Mouse (Mus musculus): ENCODE results near the gene Gm17617. TPM values are rescaled to one million over a fixed set of nuclear protein-coding genes. Genes with fewer than 3 reads are reported as not detected.

Gene Gm17617
- total RNA-seq, 2 experiments from 2014 or later, result not detected

DNA sequence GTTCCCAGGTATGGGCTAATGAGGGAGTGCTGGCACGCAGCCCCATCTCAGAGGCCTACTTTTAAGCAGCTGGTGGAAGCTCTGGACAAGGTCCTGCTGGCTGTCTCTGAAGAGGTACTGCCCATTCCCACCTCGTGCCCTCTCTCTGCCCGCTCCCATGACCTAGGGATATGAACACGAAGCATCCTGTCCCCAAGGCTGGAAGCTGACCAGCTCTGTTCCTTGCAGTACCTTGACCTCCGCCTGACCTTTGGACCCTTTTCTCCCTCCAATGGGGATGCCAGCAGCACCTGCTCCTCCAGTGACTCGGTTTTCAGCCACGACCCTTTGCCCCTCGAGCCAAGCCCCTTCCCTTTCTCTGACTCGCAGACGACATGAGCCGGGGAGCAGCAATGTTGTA is 34.5 kb upstream of the Gm17617 start:
- intact Hi-C loops (cut with DNase I), result loop anchor here (5.0 kb wide), 1 partner anchor 60 kb away; the partner anchor contains the start of gene Zfp346
- peak; percentile 62 for DNase-seq
- H3K27ac ChIP-seq, result peak overlapping the region; percentile 93

DNA sequence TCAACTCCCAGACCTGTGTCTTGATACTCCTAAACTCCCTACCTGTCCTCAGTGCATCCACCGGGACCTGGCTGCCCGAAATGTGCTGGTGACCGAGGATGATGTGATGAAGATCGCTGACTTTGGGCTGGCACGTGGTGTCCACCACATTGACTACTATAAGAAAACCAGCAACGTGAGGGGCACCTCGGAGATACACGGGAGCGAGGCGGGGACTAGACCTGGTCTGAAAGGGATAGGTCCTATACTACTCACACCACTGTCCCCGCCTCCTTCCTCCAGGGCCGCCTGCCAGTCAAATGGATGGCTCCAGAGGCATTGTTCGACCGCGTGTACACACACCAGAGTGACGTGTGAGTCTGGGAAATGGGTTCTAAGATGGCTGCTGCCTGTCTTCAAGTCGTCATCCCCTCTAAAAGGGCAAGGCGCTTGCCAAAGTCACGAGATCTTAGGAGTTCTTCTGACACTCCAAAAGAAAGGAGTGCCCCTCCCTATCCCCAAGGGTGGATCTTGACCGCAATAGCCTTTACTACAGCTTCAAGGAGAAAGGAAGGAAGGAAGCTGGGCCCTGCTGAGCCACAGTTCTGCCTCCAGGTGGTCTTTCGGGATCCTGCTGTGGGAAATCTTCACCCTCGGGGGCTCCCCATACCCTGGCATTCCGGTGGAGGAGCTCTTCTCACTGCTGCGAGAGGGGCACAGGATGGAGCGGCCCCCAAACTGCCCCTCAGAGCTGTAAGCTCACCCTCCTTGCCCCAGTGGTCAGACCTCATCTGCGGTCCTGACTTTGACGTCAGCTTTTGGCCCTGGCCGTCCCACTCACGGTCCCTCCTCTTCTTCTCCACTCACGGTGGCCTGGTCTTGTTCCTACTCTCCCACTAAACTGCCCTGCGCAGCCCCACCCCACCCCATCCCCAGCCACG is 33.7 kb upstream of the Gm17617 start:
- H3K27ac ChIP-seq, result peak overlapping the region; percentile 28; the same call in 1 of the 2 replicates
- no peak for TF ChIP-seq CTCF (IDR thresholded peaks at IDR 0.05)
- intact Hi-C loops (cut with DNase I), result loop anchor here (5.0 kb wide), 1 partner anchor 60 kb away; the partner anchor contains the start of gene Zfp346
- H3K4me3 ChIP-seq, result no peak overlapping the region; the same call in 1 of the 2 replicates
- no peak for DNase-seq

More for the DNA sequence above, 34.5 kb upstream of the Gm17617 start:
- peak overlapping the region; percentile 68 for H3K4me3 ChIP-seq
- no peak for TF ChIP-seq CTCF (IDR thresholded peaks at IDR 0.05)

DNA sequence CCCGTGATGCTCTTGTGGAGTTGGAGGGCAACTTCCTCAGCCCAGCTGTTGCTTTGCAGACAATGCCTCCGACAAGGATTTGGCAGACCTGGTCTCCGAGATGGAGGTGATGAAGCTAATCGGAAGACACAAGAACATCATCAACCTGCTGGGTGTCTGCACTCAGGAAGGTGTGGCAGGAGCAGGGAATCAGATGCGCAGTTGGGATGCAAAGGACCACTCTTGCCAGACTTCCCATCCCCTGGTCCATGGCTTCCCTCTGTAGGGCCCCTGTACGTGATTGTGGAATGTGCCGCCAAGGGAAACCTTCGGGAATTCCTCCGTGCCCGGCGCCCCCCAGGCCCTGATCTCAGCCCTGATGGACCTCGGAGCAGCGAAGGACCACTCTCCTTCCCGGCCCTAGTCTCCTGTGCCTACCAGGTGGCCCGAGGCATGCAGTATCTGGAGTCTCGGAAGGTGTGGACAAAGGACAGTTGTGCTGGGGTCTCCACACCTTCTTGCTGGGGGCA is 32.5 kb upstream of the Gm17617 start:
- DNase-seq, result no peak
- intact Hi-C loops (cut with DNase I), result loop anchor here (5.0 kb wide), 1 partner anchor 59 kb away; the partner anchor contains the start of gene Zfp346
- Histone ChIP-seq H3K27ac (no peak overlapping the region), H3K4me3 (no peak overlapping the region)
- TF ChIP-seq CTCF (IDR thresholded peaks at IDR 0.05), result no peak

DNA sequence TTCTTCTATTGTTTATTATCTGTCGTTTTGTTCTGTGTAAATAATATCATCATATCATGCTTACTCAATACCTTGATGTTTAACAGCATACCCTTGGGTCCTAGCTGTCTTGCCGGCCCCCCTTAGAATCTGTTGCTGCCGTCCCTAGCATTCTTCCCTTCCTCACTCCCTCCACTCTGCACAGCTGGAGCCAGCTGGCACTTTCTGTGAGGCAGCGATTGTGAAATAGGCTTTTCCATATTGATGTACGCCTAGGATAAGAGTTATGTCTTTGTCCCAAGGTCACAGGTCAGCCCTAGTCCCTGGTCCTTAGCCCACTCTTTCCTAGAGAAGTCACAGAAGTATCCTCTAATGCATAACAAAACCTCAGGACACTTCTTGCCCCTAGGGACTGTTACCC is 30.2 kb upstream of the Gm17617 start:
- Histone ChIP-seq H3K27ac (no peak overlapping the region), H3K4me3 (no peak overlapping the region)
- no peak for DNase-seq
- intact Hi-C loops (cut with DNase I), result no loop called here
- no peak for TF ChIP-seq CTCF (IDR thresholded peaks at IDR 0.05)

DNA sequence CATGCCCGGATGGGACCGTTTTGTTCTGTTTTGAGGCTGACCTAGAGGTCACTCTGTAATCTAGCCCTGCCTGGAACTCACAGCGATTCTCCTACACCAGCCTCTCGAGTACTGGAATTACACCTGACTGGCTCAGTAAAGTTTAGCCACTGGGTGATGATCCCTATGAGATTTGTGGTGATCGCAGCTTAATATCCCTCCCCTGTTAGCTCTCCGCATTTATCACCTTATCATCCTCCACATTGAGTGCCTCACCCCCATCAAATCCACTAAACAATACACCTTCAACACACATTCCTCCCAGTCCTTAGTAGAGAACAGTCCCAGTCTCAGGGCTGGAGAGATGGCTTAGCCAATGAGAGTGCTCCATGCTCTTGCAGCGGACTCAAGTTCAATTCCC is 29.0 kb upstream of the Gm17617 start:
- no peak for TF ChIP-seq CTCF (IDR thresholded peaks at IDR 0.05)
- Histone ChIP-seq H3K4me3 (no peak overlapping the region), H3K27ac (no peak overlapping the region)
- intact Hi-C loops (cut with DNase I), result no loop called here
- DNase-seq, result no peak

DNA sequence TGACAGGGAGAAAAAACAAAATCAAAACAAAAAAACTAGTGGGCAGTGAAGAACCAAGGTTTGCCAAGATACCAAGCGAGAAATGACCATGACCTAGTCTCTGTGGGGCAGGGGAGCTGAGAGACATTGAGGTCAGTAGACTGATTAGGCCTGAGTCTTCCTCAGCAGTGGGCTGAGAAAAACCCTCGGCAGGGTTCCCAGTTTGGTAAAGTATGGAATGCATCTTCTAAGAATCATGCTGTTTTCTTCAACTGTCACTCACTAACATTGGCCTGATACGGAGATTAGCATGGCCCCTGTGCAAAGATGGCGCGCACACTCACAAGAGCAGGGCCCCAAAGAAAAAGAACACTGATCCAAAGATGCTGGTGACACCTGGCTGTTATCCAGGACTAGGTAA is 20.6 kb upstream of the Gm17617 start:
- intact Hi-C loops (cut with DNase I), result no loop called here
- Histone ChIP-seq H3K27ac (no peak overlapping the region), H3K4me3 (peak overlapping the region; percentile 7; the same call in 1 of the 2 replicates)
- no peak for TF ChIP-seq CTCF (IDR thresholded peaks at IDR 0.05)
- DNase-seq, result no peak

DNA sequence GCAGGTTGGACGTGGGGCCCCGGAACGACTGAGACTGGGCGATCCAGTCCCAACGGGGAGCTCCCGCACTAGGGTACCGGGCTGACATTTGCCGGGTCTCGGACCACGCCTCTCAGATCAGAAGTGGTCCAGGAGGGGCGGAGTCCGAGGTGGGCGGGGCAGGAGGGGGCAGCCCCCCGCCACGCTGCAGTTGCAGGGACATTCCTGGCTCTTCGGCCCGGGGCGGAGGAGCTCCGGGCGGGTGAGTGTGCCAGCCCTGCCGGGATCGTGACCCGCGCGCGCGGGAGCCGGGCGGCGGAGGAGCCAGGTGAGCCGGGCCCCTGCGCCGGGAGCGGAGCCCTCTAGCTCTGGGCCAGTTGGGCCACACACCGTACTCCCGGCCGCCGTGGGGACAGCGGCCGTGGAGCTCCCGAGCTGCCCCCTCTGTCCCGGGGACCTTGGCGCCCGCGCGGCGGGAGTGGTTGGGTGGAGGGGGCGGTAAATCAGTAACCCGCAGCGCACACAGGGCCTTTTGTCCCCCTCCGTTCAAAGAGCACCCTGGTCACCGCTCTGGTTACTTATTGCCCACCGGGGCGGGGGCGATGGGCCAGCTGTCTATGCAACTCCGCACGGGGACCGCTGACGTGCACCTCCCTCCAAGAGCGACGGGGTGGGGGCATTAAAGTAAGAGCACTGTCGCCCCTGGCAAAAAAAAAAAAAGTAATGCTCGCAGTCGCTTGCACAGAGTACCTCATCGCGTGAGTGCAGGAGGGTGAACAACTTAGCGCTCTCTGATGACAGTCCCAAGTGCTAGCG is 19.5 kb upstream of the Gm17617 start, which contains the start of gene Fgfr4:
Gene Fgfr4 (plus strand): TSS at position 20 of the 795 bp plus-strand sequence.
- Histone ChIP-seq H3K27ac (peak within 1 kb of the TSS; percentile 66), H3K4me3 (peak within 1 kb of the TSS; percentile 69)
- DNase-seq, result peak; percentile 58
- TF ChIP-seq CTCF (IDR thresholded peaks at IDR 0.05), result no peak
- intact Hi-C loops (cut with DNase I), result no loop called here

DNA sequence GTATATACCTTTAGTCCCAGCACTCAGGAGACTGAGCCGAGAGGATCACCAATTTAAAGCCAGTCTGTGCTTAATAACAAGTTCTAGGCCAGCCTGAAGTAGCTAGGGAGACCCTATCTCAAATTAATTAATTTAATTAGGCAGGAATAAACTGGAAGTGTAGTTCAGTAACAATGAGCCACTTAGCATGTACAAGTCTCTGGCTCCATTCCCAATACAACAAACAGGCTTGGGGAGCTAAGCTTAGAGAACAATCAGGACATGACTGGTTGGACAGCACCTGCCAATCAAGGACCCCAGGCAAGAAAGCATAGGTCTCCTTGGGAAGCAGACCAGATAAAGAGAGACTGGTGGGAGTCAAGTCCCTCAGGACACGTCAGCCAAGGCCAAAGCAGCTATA is 6.9 kb upstream of the Gm17617 start:
- intact Hi-C loops (cut with DNase I), result no loop called here
- Histone ChIP-seq H3K27ac (no peak overlapping the region), H3K4me3 (no peak overlapping the region)
- TF ChIP-seq CTCF (IDR thresholded peaks at IDR 0.05), result no peak
- DNase-seq, result no peak

DNA sequence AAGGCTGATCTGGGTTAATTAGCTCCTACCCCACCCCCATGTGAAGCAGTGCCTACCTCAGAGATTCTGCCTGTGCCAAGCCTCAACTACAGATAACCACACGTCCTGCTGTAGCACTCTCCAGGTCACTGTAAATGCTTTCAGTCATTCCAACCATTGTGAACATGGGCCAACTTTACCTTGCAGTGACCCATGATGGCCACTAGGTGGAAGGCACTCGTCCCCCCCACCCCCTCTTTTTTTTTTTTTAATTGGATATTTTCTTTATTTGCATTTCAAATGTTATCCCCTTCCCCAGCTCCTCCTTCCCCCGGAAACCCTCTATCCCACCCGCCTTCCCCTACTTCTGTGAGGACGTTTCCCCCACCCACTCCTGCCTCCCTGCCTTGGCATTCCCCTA is 2.0 kb upstream of the Gm17617 start:
- intact Hi-C loops (cut with DNase I), result loop anchor here (1.0 kb wide), 1 partner anchor 43 kb away; no protein-coding TSS in a partner anchor
- no peak overlapping the region for H3K4me3 ChIP-seq
- TF ChIP-seq CTCF (IDR thresholded peaks at IDR 0.05), result peak; percentile 80
- no peak for DNase-seq
- no peak overlapping the region for H3K27ac ChIP-seq

DNA sequence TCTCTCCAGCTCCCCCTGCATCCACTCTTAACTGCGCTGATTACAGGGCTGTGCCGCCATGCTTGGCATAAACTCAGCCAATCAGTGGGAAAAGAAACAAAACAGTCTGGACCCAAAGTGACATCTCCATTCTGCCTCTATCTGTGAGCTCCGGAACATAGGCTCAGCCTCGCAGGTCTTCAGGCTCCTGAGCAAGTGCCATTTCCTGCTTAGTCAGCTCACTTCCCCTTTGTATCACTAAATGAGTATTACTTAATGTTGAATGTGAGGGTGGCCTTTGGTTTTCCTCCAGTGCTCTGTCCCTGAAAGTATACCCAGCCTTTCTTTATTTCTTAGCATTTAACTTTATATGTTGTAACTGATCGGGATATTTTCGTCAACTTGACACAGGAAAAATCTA is 8.4 kb downstream of the Gm17617 start:
- TF ChIP-seq CTCF (IDR thresholded peaks at IDR 0.05), result no peak
- DNase-seq, result no peak
- Histone ChIP-seq H3K4me3 (no peak overlapping the region), H3K27ac (no peak overlapping the region)
- intact Hi-C loops (cut with DNase I), result no loop called here

DNA sequence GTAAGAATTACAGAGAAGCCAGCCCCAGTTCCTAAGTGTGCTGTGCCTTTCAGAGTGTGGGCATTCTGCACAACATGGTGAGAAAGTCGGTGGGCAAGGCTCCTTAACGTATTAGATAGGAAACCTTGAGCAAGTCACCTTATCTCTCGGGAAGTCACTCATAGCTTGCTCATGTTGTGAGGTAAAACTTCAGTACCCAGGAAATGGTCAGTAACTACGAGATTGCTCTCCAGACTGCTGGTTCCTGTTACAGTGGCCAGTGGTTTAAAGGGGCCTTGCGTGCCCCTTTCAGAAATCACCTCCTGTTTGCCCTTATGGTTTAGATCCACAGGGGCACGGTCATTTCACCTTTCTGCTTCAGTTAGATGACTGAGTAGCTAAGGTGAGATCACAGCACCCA is 19.0 kb downstream of the Gm17617 start:
- H3K27ac ChIP-seq, result no peak overlapping the region
- no peak for TF ChIP-seq CTCF (IDR thresholded peaks at IDR 0.05)
- H3K4me3 ChIP-seq, result no peak overlapping the region
- intact Hi-C loops (cut with DNase I), result no loop called here
- DNase-seq, result no peak

DNA sequence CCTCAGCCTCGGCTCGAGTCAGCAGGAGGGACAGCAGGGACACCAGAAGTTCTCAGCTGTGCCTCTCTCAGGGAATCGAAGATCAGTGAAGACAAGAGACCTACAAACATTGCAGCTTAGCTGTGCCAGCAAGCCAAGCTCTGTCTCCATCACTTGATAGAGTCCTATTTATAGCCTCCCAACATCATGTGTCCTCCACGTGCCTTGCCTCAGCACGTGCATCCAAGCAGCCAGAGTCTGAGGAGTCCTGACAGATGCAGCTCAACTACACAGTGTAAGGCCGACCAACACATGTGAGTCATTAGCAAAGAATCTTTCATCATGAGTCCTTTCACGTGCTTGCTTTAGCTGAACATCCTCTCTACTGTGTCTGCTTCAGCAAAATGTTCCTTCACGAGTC is 25.7 kb downstream of the Gm17617 start:
- H3K27ac ChIP-seq, result peak overlapping the region; percentile 73

More for the DNA sequence above, 25.7 kb downstream of the Gm17617 start:
- no peak for TF ChIP-seq CTCF (IDR thresholded peaks at IDR 0.05)
- intact Hi-C loops (cut with DNase I), result loop anchor here (5.0 kb wide), 1 partner anchor 60 kb away; no protein-coding TSS in a partner anchor
- no peak overlapping the region for H3K4me3 ChIP-seq
- peak; percentile 55 for DNase-seq

Data from gastrocnemius, adult 2 months (tissue).